In genomic region chr7:81654946-81655718, GRCm38 (mm10) we compare ENCODE assay signal across 8 mouse cellular contexts. TPM values are rescaled to one million over a fixed set of nuclear protein-coding genes. Genes with fewer than 3 reads are reported as not detected.
A peak's percentile ranks its signal among the peaks of the same experiment; 100 is the strongest.
DNase-seq lines count a peak whose midpoint lies in the region; ATAC-seq and TF ChIP-seq lines count a peak whose summit lies in the region.

No protein-coding gene starts in this region.

- TF ChIP-seq POLR2A in thymus, adult 2 months (IDR thresholded peaks at IDR 0.05; ENCODE audit: control insufficient read depth, extremely low read depth, insufficient read depth, low read length, poor library complexity) = no peak

- no peak overlapping the region for H3K27ac ChIP-seq in heart, embryonic 11.5 days (ENCODE audit: low read depth, low read length)
- peak overlapping the region; percentile 79 for H3K27ac ChIP-seq in forebrain, embryonic 15.5 days (replicated peaks)
- no peak overlapping the region; the same call in 1 of the 2 replicates for H3K27ac ChIP-seq in limb, embryonic 11.5 days (replicated peaks; ENCODE audit: low read depth, low read length)
- no peak overlapping the region for H3K27ac ChIP-seq in thymus, adult 2 months (ENCODE audit: control insufficient read depth, insufficient read depth, low read length)
- no peak overlapping the region for H3K27ac ChIP-seq in liver, embryonic 12.5 days

- H3K9me3 ChIP-seq in heart, embryonic 11.5 days (replicated peaks; ENCODE audit: control insufficient read depth, low read length) = no peaks in the 10 kb centered on the region
- H3K9me3 ChIP-seq in forebrain, embryonic 15.5 days = no peaks in the 10 kb centered on the region
- H3K9me3 ChIP-seq in limb, embryonic 11.5 days (ENCODE audit: control insufficient read depth, low read length) = no peaks in the 10 kb centered on the region
- H3K9me3 ChIP-seq in liver, embryonic 12.5 days (replicated peaks) = no peaks in the 10 kb centered on the region

- H3K4me2 ChIP-seq in heart, embryonic 11.5 days = no peak overlapping the region
- H3K4me2 ChIP-seq in forebrain, embryonic 15.5 days (replicated peaks) = no peak overlapping the region
- no peak overlapping the region for H3K4me2 ChIP-seq in limb, embryonic 11.5 days (ENCODE audit: low read depth, severe bottlenecking)
- no peak overlapping the region for H3K4me2 ChIP-seq in liver, embryonic 12.5 days

- TF ChIP-seq CTCF in thymus, adult 2 months (IDR thresholded peaks at IDR 0.05; ENCODE audit: borderline replicate concordance, control insufficient read depth, extremely low read depth, insufficient read depth, low read length, poor library complexity) = no peak

- H3K4me1 ChIP-seq in heart, embryonic 11.5 days (ENCODE audit: control insufficient read depth, insufficient read depth, low read length) = peaks cover 45% of the 10 kb centered on the region
- peaks cover 74% of the 10 kb centered on the region for H3K4me1 ChIP-seq in forebrain, embryonic 15.5 days
- H3K4me1 ChIP-seq in limb, embryonic 11.5 days (ENCODE audit: control insufficient read depth, insufficient read depth, low read length) = peaks cover 49% of the 10 kb centered on the region
- peaks cover 2% of the 10 kb centered on the region; the same call in 1 of the 2 replicates for H3K4me1 ChIP-seq in thymus, adult 2 months (replicated peaks; ENCODE audit: control insufficient read depth, insufficient read depth, low read length)
- no peaks in the 10 kb centered on the region for H3K4me1 ChIP-seq in liver, embryonic 12.5 days

- no peak overlapping the region for H3K4me3 ChIP-seq in heart, embryonic 11.5 days (ENCODE audit: low read depth, low read length)
- H3K4me3 ChIP-seq in forebrain, embryonic 15.5 days = no peak overlapping the region
- no peak overlapping the region for H3K4me3 ChIP-seq in limb, embryonic 11.5 days (ENCODE audit: low read depth, low read length)
- H3K4me3 ChIP-seq in thymus, adult 2 months (ENCODE audit: control insufficient read depth, insufficient read depth, low read length) = no peak overlapping the region
- H3K4me3 ChIP-seq in liver, embryonic 12.5 days = no peak overlapping the region

- peak; percentile 48 for DNase-seq in heart, adult 8-10 months (ENCODE audit: low spot score)
- no peak for DNase-seq in limb, embryonic 11.5 days (ENCODE audit: low spot score)
- DNase-seq in thymus, adult 2 months = no peak
- no peak for DNase-seq in thymus, postnatal 14 days

- no peaks in the 10 kb centered on the region for H3K27me3 ChIP-seq in heart, embryonic 11.5 days (ENCODE audit: control insufficient read depth, insufficient read depth, low read length)
- H3K27me3 ChIP-seq in forebrain, embryonic 15.5 days = no peaks in the 10 kb centered on the region
- H3K27me3 ChIP-seq in limb, embryonic 11.5 days (ENCODE audit: control insufficient read depth, insufficient read depth, low read length) = no peaks in the 10 kb centered on the region
- no peaks in the 10 kb centered on the region for H3K27me3 ChIP-seq in thymus, adult 2 months (ENCODE audit: control insufficient read depth, insufficient read depth, low read length)
- no peaks in the 10 kb centered on the region for H3K27me3 ChIP-seq in liver, embryonic 12.5 days (replicated peaks)

- no peak for ATAC-seq in heart, embryonic 11.5 days (replicated peaks; ENCODE audit: insufficient number of reproducible peaks, low FRiP score, low TSS enrichment)
- ATAC-seq in cerebellum, adult (ENCODE audit: insufficient number of reproducible peaks, low FRiP score, low TSS enrichment) = peak; percentile 95
- peak; percentile 35; the same call in 1 of the 2 replicates for ATAC-seq in forebrain, embryonic 15.5 days (replicated peaks)
- ATAC-seq in limb, embryonic 11.5 days (ENCODE audit: insufficient number of reproducible peaks, low FRiP score, low TSS enrichment, low read depth) = no peak
- ATAC-seq in liver, embryonic 12.5 days = no peak

- H3K36me3 ChIP-seq in heart, embryonic 11.5 days (ENCODE audit: control insufficient read depth, insufficient read depth, low read length) = no peaks in the 10 kb centered on the region
- H3K36me3 ChIP-seq in forebrain, embryonic 15.5 days = no peaks in the 10 kb centered on the region
- no peaks in the 10 kb centered on the region for H3K36me3 ChIP-seq in limb, embryonic 11.5 days (ENCODE audit: control insufficient read depth, insufficient read depth, low read length)
- no peaks in the 10 kb centered on the region for H3K36me3 ChIP-seq in thymus, adult 2 months (ENCODE audit: control insufficient read depth, insufficient read depth, low read length)
- H3K36me3 ChIP-seq in liver, embryonic 12.5 days = no peaks in the 10 kb centered on the region

- WGBS in heart, embryonic 11.5 days (ENCODE audit: insufficient replicate concordance) = 68% methylated on average over 9 of the region's 9 CpGs
- WGBS in forebrain, embryonic 15.5 days = 32% methylated on average over 9 of the region's 9 CpGs
- 70% methylated on average over 9 of the region's 9 CpGs for WGBS in limb, embryonic 11.5 days
- 90% methylated on average over 9 of the region's 9 CpGs for WGBS in thymus, adult 2 months
- 74% methylated on average over 9 of the region's 9 CpGs for WGBS in liver, embryonic 12.5 days (ENCODE audit: insufficient replicate concordance)

- no peak overlapping the region for H3K9ac ChIP-seq in heart, embryonic 11.5 days (ENCODE audit: low read depth, low read length)
- H3K9ac ChIP-seq in forebrain, embryonic 15.5 days (replicated peaks) = no peak overlapping the region
- H3K9ac ChIP-seq in limb, embryonic 11.5 days (ENCODE audit: low read length) = 0 out of 2 replicates have a peak overlapping the region, but pooled peaks have one; percentile 5
- H3K9ac ChIP-seq in liver, embryonic 12.5 days = no peak overlapping the region

RNA-seq across cellular contexts. Expression of gene Homer2, which starts 52.2 kb away (rescaled TPM):
- total RNA-seq in heart, adult 8-10 months (2022) = 100 to 1,000 TPM in 2 of 4 experiments, 10 to 100 TPM in 2; 87.9 to 110 (median 104) TPM
- 121 and 129 TPM in 2 replicates for polyA plus RNA-seq in heart, embryonic 11.5 days (2014; fragmentation: Nextera tagmentation; extraction: Ambion mirVana)
- polyA plus RNA-seq in forebrain, embryonic 15.5 days (2015; fragmentation: Nextera tagmentation; extraction: Ambion mirVana) = 25.0 and 25.9 TPM in 2 replicates
- polyA plus RNA-seq in limb, embryonic 11.5 days (2014; fragmentation: Nextera tagmentation; extraction: Ambion mirVana) = 33.5 and 36.0 TPM in 2 replicates
- 1.2 and 2.4 TPM in 2 replicates for polyA plus RNA-seq in thymus, adult 2 months (2012; rRNA removed)
- 8.8 and 10.0 TPM in 2 replicates for polyA plus RNA-seq in liver, embryonic 12.5 days (2016; fragmentation: Nextera tagmentation; extraction: Ambion mirVana)

Comparison
In these comparisons a context has a peak if more than half of its experiments do, and no peak if none do; other contexts are left out.
1. ATAC-seq: peak in cerebellum, adult (single experiment) and forebrain, embryonic 15.5 days (single experiment); none in heart, embryonic 11.5 days (single experiment), limb, embryonic 11.5 days (single experiment) and liver, embryonic 12.5 days (single experiment).